Mouse (Mus musculus) skeletal muscle tissue, postnatal 0 days (tissue): ENCODE data around the gene H2-M5. TPM values are rescaled to one million over a fixed set of nuclear protein-coding genes. Genes with fewer than 3 reads are reported as not detected.

Experiments used
- polyA plus RNA-seq: library from polyadenylated mRNA; unstranded; fragments of >200 nt; fragmentation: Nextera tagmentation; extraction: Ambion mirVana; gene quantifications from 2 replicates; pipeline ENCODE4 v1.2.1, GENCODE M21; 2015

Gene H2-M5
- polyA plus RNA-seq: 0.15 TPM in 2 replicates

DNA sequence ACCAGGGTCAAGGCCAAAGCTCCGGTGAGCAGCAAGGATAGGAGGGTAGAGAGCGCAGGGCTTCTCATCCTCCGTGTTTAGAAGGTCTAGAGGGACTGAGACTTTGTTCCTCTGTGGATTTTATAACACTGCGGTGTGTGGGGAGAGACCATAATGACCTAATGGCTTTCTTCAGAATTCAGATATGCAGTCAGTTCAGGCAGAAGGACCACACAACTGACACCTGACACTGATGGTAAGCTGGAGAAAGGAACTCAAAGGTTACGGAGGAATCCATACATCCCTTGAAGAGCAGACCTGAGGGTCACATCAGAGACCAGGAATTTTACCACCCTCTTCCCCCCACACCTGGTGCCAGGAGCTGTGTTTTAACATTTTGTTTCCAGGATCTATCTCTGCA lies at the start of gene H2-M5:
Gene H2-M5, minus strand, starts transcription at position 101 of the 400 bp plus-strand sequence.

DNA sequence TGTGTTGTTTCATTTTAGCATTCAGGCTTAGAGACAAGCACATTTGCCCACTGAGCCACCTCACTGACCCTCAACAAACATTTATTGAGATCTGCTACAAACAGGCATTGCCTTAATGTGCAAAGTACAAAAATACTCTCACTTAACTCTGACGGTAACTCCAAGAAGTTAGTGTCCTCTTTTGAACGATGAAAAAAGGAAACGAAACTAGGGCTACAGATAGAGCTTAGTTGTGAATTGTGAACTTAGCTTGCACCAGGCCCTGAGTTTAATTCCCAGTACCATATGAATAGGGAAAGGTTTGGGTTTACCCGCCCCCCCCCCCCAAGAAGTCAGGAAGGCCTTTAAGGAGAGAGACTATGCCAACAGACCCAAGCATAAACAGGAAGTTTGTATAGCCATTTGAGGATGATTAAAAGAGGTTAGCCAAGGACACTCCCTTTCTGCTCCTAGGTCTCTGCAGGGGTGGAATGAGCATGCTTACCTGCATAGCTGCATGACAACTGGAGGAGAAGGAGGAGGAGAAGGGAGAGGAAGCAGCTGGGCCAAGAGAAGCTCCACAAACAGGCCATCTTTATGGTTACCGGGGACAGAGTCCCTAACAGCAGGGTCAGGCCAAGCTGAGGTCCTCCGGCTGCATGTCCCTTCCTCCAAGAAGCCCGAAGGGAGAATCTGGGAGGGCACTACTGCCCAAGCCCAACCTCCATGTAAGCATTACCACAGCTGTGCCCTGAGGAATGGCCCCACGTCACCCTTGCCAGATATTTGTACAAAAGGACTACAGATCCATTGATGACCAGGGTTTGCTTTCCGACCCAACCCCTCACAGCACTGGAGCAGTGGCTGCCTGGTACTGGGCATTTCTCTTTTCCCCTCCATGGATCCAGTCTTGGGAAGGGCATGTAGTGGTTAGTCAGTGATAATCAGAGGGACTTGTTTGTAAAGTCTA lies 33.6 kb upstream of the H2-M5 start, which contains the start of gene Mog:
Gene Mog, minus strand, starts transcription at position 771 of the 949 bp plus-strand sequence.

DNA sequence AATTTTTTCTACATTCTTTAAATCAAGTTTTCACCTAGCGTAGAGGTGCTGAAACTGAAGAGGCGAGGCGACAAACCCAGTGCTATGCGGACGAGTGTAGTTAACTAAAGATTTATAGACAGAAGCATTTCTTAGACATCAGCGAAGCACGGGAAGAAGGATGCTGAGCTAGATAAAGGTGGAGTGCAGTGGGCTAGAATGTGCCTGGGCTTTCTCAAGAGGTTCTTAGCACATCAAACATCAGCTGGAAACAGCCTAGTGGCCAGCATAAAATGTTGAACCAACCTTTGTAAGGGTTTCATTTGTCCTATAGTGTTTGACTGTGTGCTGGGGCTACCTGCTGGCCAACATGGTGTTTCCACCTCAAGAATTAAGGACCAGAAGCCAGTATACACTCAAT lies 11.5 kb upstream of the H2-M5 start, which contains the start of gene Zfp57:
Gene Zfp57, plus strand, starts transcription at position 301 of the 400 bp plus-strand sequence.

DNA sequence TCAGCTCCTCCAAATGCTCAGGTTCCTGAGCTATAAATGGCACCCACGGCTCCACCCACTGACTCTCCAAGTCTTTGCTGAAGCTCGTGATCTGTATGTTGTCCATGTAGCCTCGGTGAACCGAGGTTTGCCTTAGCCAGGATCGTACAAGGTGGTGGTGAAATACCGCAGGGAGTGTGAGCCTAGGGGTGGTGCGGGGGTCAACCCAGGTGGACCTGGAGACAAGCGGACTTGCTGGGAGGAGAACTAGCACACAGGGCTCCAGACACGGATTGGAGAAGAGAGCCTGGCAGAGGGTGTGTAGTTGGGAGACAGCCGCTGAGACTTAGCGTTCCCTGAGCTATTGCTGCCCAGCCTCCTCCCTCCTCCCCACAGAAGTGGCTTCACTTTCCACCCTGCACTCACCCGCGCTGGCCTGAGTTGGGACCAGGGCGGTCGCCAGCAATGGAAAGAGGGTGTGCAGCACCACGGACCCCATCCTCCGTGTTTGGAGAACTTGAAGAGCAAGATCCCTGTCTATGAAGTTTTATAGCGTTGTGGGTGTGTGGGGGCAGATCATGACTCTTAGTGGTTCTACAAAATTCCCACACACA lies 8.0 kb downstream of the H2-M5 start, which contains the start of gene 2410137M14Rik:
Gene 2410137M14Rik, minus strand, starts transcription at position 17 of the 593 bp plus-strand sequence.

DNA sequence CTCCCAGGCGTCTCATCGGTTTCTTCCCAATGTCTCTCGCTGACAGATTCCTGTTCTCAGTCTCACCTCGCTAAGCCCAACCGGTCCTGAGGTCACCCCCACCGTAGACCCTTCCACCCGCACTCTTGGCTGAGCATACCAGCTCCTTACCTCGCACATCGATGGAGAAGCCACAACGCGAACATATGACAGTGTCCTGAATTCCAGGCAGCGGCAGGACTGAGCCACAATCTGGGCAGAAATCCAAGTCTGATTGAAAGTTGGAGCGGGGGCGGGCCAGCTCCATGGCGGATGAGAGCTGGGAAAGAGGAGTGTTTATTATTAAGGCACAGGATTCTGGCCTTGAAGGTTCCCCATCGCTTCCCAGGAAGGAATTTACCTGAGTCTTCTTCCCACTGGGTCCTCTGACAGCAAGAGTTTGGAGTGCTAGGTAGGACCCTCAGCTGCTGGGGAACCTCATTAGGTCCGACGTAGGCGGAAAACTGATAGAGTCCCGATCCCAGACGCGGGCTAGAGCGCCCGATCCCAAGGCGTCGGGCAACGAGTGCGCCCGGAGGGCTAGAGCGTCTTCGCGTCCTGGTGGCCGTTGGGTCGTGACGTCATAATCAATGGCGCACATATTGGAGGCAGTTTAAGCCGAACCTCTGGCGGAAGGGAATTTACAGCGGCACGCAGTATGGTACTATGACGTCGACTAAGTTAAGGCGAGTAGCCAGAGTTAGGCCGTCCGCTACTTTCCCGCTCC lies 31.2 kb downstream of the H2-M5 start, which contains the start of the genes Znrd1 and Znrd1as:
Gene Znrd1, minus strand, starts transcription at position 561 of the 745 bp plus-strand sequence.
Gene Znrd1as, plus strand, starts transcription at position 594 of the 745 bp plus-strand sequence.

DNA sequence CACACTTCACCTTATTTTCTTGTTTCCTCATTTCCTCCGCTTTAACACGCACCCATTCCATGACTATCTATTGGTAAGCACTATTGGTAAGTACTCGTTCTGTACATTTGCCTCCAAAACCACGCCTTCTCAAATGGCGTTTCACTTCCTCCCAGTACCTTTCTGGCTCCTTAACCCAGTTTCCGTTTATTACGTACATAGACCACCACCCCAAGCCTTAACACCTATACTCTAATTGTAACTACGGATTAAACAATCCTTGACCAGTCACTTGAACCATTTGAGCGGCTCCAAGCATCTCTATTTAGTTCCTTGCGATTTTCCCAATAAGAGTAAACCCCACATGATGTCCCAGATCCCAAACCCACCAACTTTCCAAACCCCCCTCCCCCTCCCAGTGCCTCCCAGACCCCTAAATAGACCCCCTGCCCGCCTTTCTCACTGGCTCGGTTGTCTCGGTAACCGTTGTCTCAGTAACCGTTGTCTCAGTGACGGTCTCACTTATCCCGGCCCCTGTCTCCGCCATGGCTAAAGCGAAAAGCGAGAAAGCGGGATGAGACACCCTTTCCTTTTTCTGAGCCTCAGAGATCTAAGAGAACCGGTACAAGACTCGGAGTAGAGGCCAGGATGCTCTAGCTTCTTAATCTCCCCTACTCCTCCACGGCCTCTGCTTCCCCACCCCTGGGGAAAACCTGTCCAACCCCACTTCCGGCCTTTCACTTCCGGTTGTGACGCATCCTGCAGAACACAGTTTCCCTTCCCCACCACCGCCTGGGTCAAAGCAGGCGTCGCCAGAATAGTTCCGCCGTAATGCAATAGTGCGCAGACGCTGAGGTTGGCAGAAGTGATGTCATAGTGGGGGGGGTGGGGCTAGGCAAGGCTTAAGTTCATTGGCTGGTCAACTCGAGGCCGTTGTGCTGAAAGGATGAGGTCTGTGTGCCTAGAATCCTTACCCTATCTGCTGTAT lies 38.1 kb downstream of the H2-M5 start, which contains the start of gene Ppp1r11:
Gene Ppp1r11, minus strand, starts transcription at position 761 of the 967 bp plus-strand sequence.

DNA sequence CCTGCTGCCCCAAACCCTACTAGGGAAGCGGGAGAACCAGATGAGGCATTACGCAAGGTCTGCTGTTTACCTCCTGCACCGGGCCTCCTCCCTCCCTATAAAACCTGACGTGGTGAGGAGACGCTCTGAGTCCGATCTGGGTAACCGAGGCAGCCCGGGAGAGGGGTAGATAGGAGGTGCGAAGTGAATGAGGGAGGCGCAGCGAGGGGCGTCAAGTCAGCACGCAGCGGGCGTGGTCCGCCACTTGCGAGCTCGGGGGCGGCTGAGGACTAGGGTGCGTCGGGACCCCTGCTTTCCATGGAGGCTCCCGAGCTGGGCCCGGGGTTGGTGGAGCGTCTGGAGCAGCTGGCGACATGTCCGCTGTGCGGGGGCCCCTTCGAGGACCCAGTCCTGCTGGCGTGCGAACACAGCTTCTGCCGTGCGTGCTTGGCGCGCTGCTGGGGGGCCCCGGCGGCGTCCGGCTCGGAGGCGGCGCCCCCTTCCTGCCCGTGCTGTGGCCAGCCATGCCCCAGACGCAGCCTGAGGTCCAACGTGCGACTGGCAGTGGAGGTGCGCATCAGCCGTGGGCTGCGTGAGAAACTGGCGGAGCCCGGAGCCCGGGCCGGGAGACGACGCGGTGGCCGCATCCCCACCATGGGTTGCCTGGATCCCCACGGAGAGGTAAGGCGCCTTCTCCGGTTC lies 46.4 kb downstream of the H2-M5 start, which contains the start of gene Rnf39:
Gene Rnf39, plus strand, starts transcription at position 128 of the 681 bp plus-strand sequence.

Other genes with a start within 250 kb of the H2-M5 start
- gene H2-M10.5, start 216.6 kb downstream of the H2-M5 start, polyA plus RNA-seq: not detected in 2 replicates
- not detected in 2 replicates for gene H2-M10.6, start 177.4 kb downstream of the H2-M5 start, polyA plus RNA-seq
- gene Trim26, start 152.4 kb downstream of the H2-M5 start, polyA plus RNA-seq: 19.3 and 19.5 TPM in 2 replicates
- 0.07 TPM in 1 of 2 replicates, not detected in the other for gene Trim15, start 122.3 kb downstream of the H2-M5 start, polyA plus RNA-seq
- gene Trim10, start 120.0 kb downstream of the H2-M5 start, polyA plus RNA-seq: 0.22 and 0.37 TPM in 2 replicates
- not detected in 2 replicates for gene Trim40, start 99.4 kb downstream of the H2-M5 start, polyA plus RNA-seq
- gene Trim31, start 91.4 kb downstream of the H2-M5 start, polyA plus RNA-seq: not detected in 2 replicates
- gene Rnf39, start 46.6 kb downstream of the H2-M5 start, polyA plus RNA-seq: 0.73 and 1.4 TPM in 2 replicates
- 77.5 and 78.4 TPM in 2 replicates for gene Ppp1r11, start 37.8 kb downstream of the H2-M5 start, polyA plus RNA-seq
- gene Znrd1, start 31.0 kb downstream of the H2-M5 start, polyA plus RNA-seq: 37.6 and 40.9 TPM in 2 replicates
- gene Znrd1as, start 30.9 kb downstream of the H2-M5 start, polyA plus RNA-seq: 7.9 and 10.3 TPM in 2 replicates
- gene 2410137M14Rik, start 8.3 kb downstream of the H2-M5 start, polyA plus RNA-seq: not detected in 2 replicates
- gene Zfp57, start 11.6 kb upstream of the H2-M5 start, polyA plus RNA-seq: 9.7 and 11.0 TPM in 2 replicates
- not detected in 2 replicates for gene Mog, start 33.9 kb upstream of the H2-M5 start, polyA plus RNA-seq
- gene Gabbr1, start 56.4 kb upstream of the H2-M5 start, polyA plus RNA-seq: 3.8 and 4.6 TPM in 2 replicates
- not detected in 2 replicates for gene Olfr90, start 99.0 kb upstream of the H2-M5 start, polyA plus RNA-seq
- gene Olfr91, start 108.7 kb upstream of the H2-M5 start, polyA plus RNA-seq: not detected in 2 replicates
- gene Olfr92, start 130.6 kb upstream of the H2-M5 start, polyA plus RNA-seq: not detected in 2 replicates
- gene Olfr93, start 172.0 kb upstream of the H2-M5 start, polyA plus RNA-seq: not detected in 2 replicates
- gene Ubd, start 204.4 kb upstream of the H2-M5 start, polyA plus RNA-seq: 0.61 TPM in 1 of 2 replicates, not detected in the other
- not detected in 2 replicates for gene Olfr94, start 211.5 kb upstream of the H2-M5 start, polyA plus RNA-seq
- not detected in 2 replicates for gene Olfr95, start 223.6 kb upstream of the H2-M5 start, polyA plus RNA-seq
- not detected in 2 replicates for gene Olfr96, start 230.6 kb upstream of the H2-M5 start, polyA plus RNA-seq
- not detected in 2 replicates for gene Olfr97, start 247.8 kb upstream of the H2-M5 start, polyA plus RNA-seq